Mouse (Mus musculus): ENCODE results near the gene Atxn2.
"Not testable (repeated sequence)": the region's sequence is repeated elsewhere in the genome, so short reads cannot be mapped to it uniquely, and the experiment has no call there.

The Atxn2 gene

GRCm38 (mm10) chr5:121836692-121837415 lies 125.7 kb downstream of the Atxn2 start:
- peak; percentile 94 to 97 for DNase-seq

GRCm38 (mm10) chr5:121837441-121838340 lies 126.6 kb downstream of the Atxn2 start, which contains the start of gene Sh2b3:
TSS of gene Sh2b3 (minus strand) at chr5:121837646.
- peak; percentile 48 to 65 for DNase-seq

- peak; percentile 76 to 83 for DNase-seq
Observed at GRCm38 (mm10) chr5:121838341-121839127, 127.4 kb downstream of the Atxn2 start.

- DNase-seq, result no peak
Observed at GRCm38 (mm10) chr5:121839128-121839473, 128.0 kb downstream of the Atxn2 start.

- DNase-seq, result no peak
Observed at GRCm38 (mm10) chr5:121841516-121841915, 130.4 kb downstream of the Atxn2 start.

GRCm38 (mm10) chr5:121841973-121842372 lies 130.8 kb downstream of the Atxn2 start:
- DNase-seq, result no peak

- DNase-seq, result peak; percentile 86 to 94
Observed at GRCm38 (mm10) chr5:121842665-121843118, 131.6 kb downstream of the Atxn2 start.

- DNase-seq, result no peak
Observed at GRCm38 (mm10) chr5:121843138-121843905, 132.2 kb downstream of the Atxn2 start.

GRCm38 (mm10) chr5:121845361-121845760 lies 134.2 kb downstream of the Atxn2 start:
- DNase-seq, result no peak

- DNase-seq, result no peak
Observed at GRCm38 (mm10) chr5:121846322-121846721, 135.2 kb downstream of the Atxn2 start.

- not testable (repeated sequence) for DNase-seq
Observed at GRCm38 (mm10) chr5:121847269-121847668, 136.1 kb downstream of the Atxn2 start.

GRCm38 (mm10) chr5:121848035-121848519 lies 136.9 kb downstream of the Atxn2 start:
- DNase-seq, result peak; percentile 74 to 75

GRCm38 (mm10) chr5:121848743-121849142 lies 137.6 kb downstream of the Atxn2 start, which contains the start of gene Pheta1:
TSS of gene Pheta1 (plus strand) at chr5:121848984.
- peak; percentile 94 to 95 for DNase-seq

GRCm38 (mm10) chr5:121849478-121850349 lies 138.6 kb downstream of the Atxn2 start:
- peak; percentile 63 to 71 for DNase-seq

GRCm38 (mm10) chr5:121853368-121854051 lies 142.4 kb downstream of the Atxn2 start:
- DNase-seq, result peak; percentile 78 to 81

- DNase-seq, result no peak
Observed at GRCm38 (mm10) chr5:121854768-121855167, 143.6 kb downstream of the Atxn2 start.

- DNase-seq, result peak in 1 of 2 experiments; percentile 15
Observed at GRCm38 (mm10) chr5:121856740-121857139, 145.6 kb downstream of the Atxn2 start.

- DNase-seq, result no peak
Observed at GRCm38 (mm10) chr5:121858427-121858826, 147.3 kb downstream of the Atxn2 start.

- DNase-seq, result no peak
Observed at GRCm38 (mm10) chr5:121861964-121862363, 150.8 kb downstream of the Atxn2 start.

- no peak for DNase-seq
Observed at GRCm38 (mm10) chr5:121864330-121864729, 153.2 kb downstream of the Atxn2 start.

All from kidney, postnatal 36 days (tissue).